Mouse (Mus musculus): ENCODE data around the gene Capns2.
A peak's percentile ranks its signal among the peaks of the same experiment; 100 is the strongest.
"Not testable (repeated sequence)": the region's sequence is repeated elsewhere in the genome, so short reads cannot be mapped to it uniquely, and the experiment has no call there.

The Capns2 gene

GRCm38 (mm10) chr8:92901107-92901506 lies at the start of gene Capns2:
Capns2 (plus strand) TSS chr8:92901407.
- no peak for DNase-seq

DNA sequence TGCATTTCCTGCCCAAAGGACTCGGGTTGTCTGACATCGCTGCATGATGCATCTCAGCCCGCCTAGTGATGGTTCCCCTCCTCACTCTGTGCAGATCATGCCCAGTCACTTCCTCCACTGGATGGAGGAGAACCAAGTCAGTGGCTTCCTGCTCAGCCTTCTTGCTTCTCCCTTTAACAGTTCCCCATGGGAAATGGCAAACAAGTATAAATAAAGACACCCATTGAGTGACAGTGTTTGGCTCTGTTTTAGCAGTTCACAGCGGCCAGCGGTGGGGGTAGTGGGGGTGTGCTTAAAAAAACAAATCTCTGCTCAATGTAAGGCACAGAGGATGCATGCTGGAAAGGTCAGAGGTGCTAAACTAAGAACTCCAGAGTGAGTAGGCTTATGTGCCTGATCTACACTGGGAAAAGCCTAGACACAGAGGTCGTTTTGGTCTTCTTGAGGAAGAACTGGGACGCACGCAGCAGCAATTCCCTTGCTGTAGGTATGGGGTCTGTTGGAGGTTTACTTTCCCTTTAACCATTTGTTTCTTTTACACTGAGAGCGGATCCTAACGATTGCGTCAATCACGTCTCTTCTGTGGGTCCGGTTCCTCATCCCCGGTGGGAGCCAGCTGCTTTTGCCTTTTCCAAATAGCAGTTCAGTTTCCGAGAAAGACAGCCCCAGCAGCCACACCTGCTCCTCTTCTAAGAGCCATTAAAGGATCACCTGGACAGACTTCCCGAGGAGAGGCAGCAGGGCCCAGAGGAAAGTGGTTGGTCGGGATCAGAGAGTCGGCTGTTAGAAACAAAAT lies 47.8 kb upstream of the Capns2 start:
- DNase-seq, result no peak

DNA sequence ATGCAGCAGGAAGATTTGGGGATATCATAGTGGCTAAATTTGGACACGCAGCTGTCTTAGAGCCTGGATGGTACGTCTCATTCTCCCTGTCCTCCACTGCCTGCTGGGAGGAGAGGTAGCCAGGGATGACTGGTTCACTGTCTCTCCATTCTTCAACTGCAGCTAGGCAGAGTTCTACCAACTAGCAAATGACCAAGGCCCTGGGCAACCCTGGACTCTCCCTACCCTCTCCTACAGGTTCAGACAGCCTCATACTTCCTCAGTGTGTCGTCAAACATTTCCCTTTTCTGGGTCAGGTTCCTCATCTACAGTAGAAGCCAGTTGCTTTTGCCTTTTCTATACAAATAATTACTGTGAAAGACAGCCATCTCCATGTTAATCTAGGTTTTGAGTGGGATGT lies 46.5 kb upstream of the Capns2 start:
- DNase-seq, result no peak

DNA sequence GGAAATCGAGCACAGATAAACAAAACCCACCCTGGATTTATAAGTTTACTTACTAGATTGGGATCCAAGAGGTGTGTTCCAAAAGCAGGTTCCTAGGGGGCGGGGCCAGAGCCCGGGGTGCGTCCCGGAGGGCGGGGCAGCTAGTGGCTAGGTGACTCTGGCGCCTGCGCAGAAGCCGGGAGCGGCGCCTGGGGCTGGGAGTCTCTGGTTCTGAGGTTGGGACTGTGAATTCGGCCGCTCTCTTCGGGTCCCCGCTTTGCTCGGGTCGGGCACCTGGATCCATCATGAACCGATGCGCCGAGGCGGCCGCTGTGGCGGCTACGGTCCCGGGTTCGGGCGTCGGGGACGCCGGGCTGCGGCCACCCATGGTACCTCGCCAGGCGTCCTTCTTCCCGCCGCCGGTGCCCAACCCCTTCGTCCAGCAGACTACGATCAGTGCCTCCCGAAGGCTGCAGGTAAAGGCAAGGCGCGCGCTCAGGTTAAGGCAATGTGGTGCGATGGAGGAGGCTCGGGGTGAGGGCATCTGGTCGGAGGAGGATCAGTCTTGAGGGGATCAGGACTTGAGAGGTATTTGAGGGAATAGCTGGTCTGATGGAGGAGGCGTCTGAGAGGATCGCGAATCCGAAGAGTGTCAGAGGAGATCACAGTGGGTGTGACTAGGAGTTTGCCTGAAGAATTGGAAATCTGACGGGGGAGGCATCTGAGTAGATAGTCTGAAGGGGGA lies 45.9 kb upstream of the Capns2 start, which contains the start of gene Lpcat2:
Gene Lpcat2, plus strand, starts transcription at position 169 of the 724 bp plus-strand sequence.
- peak; percentile 24 to 35 for DNase-seq

GRCm38 (mm10) chr8:92856273-92856986 lies 44.8 kb upstream of the Capns2 start:
- no peak for DNase-seq

DNA sequence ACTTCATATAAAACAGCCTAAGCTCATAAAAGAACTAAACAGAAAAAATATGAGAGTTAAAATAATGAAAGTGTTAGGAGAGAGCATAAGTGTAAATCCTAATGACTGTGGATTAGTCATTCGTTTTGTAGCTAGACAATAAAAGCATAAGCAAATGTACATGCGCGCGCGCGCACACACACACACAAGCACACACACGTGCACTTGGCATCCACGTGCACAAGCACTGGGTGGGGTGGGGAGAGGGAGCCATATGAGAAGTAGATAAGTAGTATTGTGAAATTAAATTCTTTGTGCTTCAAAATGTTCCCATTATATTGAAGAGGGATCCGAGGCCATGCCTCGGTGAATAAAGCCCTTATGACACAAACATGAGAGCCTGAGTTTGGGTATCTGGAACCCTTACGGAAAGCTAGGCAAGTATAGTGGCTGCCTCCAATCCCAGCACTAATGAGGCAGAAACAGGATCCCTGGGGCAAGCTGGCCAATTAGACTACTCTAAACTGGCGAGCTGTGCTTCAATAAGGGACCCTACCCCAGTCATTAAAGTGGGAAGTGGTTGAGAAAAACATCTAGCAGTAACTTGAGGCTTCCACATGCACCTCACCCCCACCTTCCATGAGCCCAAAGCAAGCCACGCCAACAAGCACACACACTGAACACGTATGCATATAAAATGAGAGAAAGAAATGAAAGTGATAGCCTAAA lies 42.6 kb upstream of the Capns2 start:
- DNase-seq, result no peak

DNA sequence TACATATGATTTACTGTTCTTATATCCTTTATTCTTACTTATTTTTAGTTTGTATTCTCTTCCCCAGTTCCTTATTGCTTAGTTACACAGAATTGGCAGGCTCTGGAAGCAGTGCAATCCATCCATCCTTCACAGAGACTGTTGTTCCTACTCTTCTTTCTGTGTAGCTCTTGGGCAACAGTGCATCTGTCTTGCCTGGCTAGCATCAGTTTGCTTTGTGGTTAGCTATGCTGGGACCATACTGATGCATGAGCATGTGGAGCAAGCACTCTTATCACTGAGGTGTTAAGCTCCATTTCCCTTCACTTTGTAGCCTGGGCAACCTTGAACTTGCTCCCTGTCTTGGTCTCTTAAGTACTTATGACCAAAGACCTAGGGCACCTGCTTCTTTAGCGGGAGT lies 39.2 kb upstream of the Capns2 start:
- no peak for DNase-seq

GRCm38 (mm10) chr8:92870281-92870680 lies 30.9 kb upstream of the Capns2 start:
- no peak for DNase-seq

GRCm38 (mm10) chr8:92872063-92872759 lies 29.0 kb upstream of the Capns2 start:
- DNase-seq, result no peak

- no peak for DNase-seq
These were observed 25.4 kb upstream of the Capns2 start for GRCm38 (mm10) chr8:92875795-92876194.

DNA sequence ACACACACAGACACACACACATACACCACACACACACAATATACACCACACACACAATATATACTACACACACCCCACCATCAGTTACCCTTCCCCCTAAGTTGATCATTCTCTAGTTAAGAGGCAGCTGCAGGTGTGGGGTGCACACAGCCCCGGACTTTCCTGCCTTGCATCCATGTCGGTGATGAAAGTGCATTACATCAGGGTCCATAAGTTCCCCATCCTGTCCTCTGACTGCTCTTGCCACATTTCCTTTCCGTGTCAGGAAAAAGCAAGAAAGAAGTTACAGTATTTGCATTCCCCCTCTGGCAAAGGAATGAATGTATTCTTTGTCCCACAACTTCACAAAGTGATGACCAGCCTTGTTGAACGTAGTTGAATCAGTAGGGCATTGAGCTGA lies 20.0 kb upstream of the Capns2 start:
- no peak for DNase-seq

DNA sequence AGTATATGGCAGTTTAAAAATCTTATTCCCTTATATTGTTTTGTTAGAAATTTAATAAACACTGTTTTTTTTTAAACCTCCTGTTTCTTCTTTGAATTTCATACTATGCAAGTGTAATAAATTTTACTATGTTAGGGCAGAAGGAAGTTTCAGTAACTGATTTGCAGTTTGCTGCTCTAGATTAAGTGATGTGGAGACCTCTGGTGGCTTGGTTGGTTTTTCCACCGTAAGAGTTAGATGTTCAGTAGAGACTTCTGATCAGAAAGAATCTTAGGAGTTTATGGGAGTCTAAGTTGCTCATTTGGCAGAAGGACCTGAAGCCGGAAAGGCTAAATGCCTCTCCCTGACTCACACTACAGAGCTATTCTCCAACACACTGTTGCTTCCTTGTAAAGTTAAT lies 17.4 kb upstream of the Capns2 start:
- DNase-seq, result no peak

GRCm38 (mm10) chr8:92892216-92892615 lies 9.0 kb upstream of the Capns2 start:
- DNase-seq, result not testable (repeated sequence)

GRCm38 (mm10) chr8:92893870-92894269 lies 7.3 kb upstream of the Capns2 start:
- DNase-seq, result no peak

DNA sequence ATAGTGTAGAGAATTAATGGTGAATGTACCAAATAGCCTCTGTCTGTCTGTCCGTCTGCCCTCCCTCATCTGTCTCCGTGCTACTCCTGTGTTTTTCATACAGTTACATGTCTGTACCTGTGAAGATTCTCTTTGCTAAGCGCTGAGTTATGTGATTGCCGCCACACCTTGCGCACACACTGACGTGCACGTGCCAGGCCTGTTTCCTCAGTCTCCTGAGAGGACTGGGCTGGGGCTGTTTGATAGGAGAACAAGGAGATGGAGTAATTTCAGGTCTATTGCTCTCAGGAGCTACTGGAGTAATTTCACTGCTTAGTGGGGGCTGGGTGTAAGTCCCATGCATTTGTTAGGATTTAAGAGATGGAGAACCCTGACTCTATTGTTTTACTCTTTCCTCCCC lies 6.2 kb upstream of the Capns2 start:
- no peak for DNase-seq

- DNase-seq, result no peak
These were observed 5.2 kb upstream of the Capns2 start for GRCm38 (mm10) chr8:92896056-92896455.

DNA sequence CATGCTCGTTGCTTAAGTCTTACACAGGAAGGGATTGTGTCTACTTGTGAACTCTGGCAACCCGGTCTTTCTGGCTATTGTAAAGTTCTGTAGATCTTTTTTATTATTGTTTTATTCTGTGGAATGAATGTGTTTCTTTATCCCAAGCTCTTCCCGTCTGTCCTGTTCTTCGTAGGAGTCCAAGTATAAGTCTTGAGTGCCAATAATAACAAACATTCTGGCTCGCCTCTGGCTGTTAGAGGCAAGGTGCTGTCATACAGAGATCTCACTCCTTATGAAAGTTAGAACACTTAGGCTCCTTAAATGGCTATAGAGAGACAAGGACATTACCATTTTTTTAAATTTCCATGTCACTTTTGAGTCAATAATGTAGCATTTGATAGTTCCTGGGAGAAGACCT lies 4.6 kb upstream of the Capns2 start:
- DNase-seq, result no peak

GRCm38 (mm10) chr8:92897794-92898193 lies 3.4 kb upstream of the Capns2 start:
- no peak for DNase-seq

- DNase-seq, result no peak
These were observed 1.6 kb upstream of the Capns2 start for GRCm38 (mm10) chr8:92899590-92899989.

GRCm38 (mm10) chr8:92902981-92903380 lies 1.8 kb downstream of the Capns2 start:
- DNase-seq, result no peak

DNA sequence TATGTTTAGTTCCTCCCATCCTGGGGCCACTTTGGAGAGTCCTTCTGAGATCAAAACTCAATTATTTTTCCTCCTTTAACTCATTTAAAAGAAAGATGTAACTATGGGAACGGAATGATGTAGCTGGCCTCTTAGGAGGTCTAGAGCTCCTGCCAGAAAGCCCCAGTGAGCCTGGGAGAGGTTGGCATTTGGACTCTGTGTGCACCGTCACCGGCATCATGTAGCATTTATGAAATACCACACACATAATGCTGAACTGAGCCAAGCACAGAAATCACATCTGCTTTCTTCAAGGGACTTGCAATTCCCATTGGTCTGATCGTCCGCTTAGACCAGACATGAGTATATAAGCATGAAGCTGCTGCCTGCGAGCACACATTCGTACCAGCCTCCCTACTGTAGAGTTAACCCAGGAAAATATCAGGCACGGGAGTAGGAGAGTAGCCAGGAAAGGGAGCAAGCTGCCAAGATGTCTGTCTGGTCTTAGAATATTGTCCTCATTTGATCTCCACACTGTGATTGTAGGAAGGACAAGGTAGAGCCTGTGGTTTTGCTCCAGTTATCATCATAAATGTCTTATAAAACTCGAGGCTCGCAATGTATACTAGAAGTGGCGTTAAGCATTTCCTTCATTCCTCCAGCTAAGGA lies 2.4 kb downstream of the Capns2 start:
- no peak for DNase-seq

DNA sequence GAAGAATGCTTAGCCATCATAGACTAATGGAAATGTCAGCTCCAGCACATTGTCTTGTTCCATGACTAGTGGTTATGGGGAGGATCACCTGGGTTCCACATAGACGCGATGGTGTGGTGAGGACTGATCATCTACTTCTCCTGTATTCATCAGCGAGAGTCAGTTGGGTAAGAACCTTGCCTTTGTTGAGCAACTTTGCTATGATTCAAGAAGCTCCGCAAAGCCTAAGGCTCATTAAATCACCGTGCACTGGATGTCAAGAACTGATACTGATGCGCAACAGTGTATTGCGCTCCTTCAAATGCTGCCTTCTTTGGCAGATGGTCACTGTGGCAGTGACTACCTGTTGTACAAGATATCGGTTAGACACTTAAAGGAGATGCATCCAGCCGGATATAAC lies 5.3 kb downstream of the Capns2 start:
- DNase-seq, result no peak

Data from cerebellum, adult 18-20 months (tissue).